Mouse (Mus musculus) kidney, adult 9 months (tissue): ENCODE results near the gene Gng10.

Experiments used
- DNase-seq: peaks from one replicate; pipeline ENCODE4 v3.0.0; 2022

Gng10 gene

GRCm38 (mm10) chr4:59034325-59034917 is 467 bp upstream of the Gng10 start:
- DNase-seq = no peak

DNA sequence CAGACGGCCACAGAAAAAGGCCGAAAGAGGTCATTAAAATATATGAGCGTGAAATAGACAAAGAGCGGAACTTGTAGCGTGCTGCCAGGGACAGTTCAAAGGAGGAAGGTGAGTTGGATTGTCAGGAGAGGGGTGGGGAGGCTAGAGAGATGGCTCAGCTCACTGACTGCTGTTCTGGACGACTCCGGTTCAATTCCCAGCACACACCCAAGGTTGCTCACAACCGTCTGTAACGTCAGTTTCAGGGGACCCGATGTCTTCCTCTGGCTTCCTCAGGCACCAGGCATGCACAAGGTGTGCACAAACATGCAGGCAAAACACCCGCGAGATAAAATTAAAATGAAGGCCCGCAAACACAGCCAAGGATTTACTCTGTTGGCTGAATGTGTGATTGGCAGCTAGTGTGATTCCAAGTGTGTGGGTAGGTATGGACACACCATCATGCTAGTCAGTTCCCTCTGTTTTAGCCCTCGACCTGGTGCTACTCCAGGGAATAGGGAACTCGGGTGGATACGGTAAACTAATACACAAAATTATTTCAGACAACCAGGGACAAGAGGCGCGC is 980 bp downstream of the Gng10 start:
- no peak for DNase-seq

- DNase-seq = peak; percentile 76
These were observed 1.7 kb downstream of the Gng10 start for GRCm38 (mm10) chr4:59036490-59037127.

DNA sequence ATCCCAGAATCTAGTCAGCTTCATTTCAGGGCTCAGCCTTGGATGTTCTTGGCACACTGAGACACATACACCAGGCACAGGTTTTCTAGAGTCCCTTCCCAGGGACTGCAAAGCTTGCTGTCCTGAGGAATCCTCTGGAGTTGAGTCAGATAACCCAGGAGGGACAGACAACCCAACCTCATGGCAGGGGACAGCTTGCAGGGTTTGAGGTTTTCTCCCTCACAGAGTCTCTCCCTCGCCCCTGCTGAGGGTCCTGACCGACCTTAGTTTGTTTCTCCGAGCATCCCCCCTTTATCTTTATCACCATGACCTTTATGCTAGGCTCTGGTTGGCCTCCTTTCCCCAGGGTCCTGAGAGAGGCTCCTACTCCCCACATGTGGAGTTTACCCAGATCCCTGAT is 2.6 kb downstream of the Gng10 start:
- no peak for DNase-seq

DNA sequence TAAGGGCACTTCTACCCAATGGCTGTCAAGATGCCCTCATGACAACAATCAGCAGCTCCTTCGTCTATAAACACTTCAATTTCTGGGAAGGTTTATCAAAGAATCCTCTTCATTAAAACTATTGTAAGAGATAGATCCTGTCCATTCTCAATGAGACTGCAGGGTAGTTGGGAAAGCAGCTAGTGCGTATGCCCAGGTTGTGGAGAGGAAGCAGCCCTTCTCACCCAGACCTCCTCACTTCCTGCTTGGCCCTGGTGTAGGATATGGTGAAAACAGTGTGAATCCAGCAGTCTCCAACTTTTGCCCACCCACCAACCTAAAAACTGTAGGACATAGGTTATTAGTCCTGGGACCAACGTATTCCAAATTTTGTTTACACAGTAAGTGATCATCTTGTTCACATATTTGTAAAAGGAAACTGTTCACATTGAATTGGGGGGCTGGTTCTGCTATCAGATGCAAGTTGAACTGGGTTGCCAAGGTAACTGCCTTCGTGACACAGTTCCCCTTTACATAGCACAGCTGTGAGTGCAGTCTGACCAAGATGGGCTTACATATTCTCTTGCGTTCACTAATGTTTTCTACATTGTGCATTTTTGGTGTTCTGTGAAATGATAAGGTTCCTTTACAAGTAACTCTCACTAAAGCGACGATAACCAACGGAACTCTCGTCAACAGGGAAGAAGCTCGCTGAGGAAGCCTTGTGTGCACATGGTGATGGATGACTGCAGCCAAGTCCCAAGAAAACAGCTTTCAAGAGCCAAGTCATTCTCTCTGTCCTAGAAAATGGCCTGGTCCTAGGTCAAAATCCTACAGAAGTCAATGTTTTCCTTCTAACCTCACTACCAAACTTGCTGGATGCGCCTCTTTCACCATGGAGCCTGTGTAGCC is 5.8 kb downstream of the Gng10 start:
- DNase-seq = no peak

GRCm38 (mm10) chr4:59043074-59043473 is 8.2 kb downstream of the Gng10 start:
- DNase-seq = no peak

GRCm38 (mm10) chr4:59043891-59044290 is 9.0 kb downstream of the Gng10 start:
- DNase-seq = no peak

DNA sequence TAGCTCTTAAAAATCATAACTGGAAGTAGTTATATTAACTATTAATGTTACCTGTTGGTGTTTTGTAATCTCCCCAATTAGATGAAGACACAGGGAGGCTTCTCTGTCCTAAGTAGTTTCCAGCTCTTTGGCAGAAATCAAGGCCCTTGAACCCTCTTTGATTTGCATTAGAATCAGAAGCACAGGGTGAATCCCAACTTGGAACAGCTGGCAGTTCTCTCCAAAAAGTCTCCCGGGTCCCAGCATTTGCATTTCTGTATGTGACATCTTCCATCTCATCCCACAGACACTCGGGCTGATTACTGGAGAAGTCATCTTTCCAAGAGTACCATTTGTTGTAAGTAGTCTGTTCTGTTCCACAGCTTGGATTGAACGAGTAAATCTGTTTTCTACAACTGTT is 12.3 kb downstream of the Gng10 start:
- no peak for DNase-seq

DNA sequence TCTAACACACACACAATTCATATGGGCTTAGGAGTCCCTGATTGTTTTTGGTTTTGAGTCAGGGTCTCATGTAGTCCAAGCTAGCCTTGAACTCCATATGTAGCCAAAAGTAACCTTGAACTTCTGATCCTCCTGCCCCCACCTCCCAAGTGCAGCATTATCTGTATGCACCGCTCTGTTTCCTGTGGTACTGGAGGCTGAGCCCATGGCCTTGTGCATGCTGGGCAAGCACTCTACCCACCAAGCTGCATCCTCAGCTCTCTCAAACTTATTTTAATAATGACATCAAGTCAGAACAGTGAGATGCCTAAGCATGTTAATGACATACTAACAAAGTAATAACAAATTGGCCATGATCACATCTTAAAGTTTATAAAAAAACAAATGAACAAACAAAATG is 16.2 kb downstream of the Gng10 start:
- no peak for DNase-seq

DNA sequence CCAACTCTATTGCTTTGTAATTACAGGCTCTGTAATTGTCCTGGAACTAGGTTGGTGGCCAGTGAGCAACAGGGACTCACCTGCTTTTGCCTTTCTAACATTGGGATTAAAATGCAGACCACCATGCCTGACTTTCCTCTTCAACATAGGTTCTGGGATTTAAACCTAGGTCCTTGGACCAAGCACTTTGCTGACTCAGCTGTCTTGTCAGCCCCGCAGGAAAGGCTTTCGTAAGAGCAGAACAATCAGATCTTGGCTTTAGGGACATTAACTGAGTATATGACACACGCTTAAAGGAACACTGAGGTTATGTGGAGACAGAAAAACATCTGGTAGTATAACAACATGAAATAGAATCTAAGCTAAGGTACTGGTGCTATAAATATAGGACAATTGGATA is 23.0 kb downstream of the Gng10 start:
- DNase-seq = no peak

DNA sequence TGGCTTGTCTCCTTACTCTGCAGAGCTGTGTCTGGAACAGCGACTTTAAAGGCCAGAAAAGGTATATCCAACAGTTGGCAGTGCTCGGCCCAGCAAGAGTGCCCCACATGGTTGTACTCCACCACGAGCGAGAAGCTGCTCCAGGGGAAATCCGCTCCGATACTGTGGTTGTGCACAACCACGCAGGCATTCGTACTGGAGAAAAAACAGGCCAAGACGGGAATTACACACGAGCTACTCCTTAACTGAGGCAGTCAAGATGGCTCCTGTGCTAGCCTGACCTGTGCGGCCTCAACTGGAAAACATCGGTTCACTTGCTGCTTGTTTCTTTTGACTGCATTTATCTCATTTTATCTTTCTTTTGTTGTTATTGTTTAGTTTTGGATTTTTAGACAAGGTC is 27.6 kb downstream of the Gng10 start:
- no peak for DNase-seq

- DNase-seq = no peak
These were observed 34.4 kb downstream of the Gng10 start for GRCm38 (mm10) chr4:59069276-59069675.

- no peak for DNase-seq
These were observed 48.5 kb downstream of the Gng10 start for GRCm38 (mm10) chr4:59083430-59083829.

DNA sequence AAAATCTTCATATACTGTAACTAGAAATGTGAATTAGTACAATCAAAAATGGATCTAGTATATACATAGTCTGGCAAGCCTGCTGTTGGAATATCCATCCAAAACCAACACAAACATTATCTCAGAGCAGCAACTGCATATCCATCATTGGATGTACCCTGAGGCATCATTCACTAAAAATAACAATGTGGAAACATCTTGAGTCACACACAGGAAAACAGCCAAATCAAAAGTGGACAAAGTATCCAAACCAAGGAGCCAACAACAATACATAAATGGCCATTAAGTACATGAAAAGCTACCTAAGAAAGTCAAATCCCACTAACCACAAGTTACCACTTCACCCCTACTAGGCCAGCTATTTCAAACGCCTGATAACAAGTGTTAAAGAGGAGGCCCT is 54.5 kb downstream of the Gng10 start:
- no peak for DNase-seq
